Mouse (Mus musculus) hindbrain, embryonic 13.5 days (tissue): ENCODE results near the gene Cldn11. TPM values are rescaled to one million over a fixed set of nuclear protein-coding genes. Genes with fewer than 3 reads are reported as not detected.

Experiments used
- ATAC-seq: fragments of 200-750 bp; cut with Nextera tagmentation; 2 replicates; pipeline ENCODE4 v1.8.0; 2017; ENCODE audit warnings: moderate TSS enrichment; ENCODE audit not compliant: low FRiP score
- H3K27ac ChIP-seq: fragments of 300-500 bp; sonication (generic); 2 replicates; pipeline ENCODE4 v1.5.1; 2015; ENCODE audit warnings: inconsistent platforms, mild to moderate bottlenecking, moderate library complexity
- H3K27me3 ChIP-seq: fragments of 300-500 bp; sonication (generic); 2 replicates; pipeline ENCODE4 v1.6.1; 2015; ENCODE audit warnings: mild to moderate bottlenecking, inconsistent platforms
- H3K36me3 ChIP-seq: fragments of 300-500 bp; sonication (generic); 2 replicates; pipeline ENCODE4 v1.6.1; 2015; ENCODE audit warnings: mild to moderate bottlenecking, inconsistent platforms
- H3K4me1 ChIP-seq: fragments of 300-500 bp; sonication (generic); replicated peaks from 2 replicates; pipeline ENCODE4 v1.6.1; 2015; ENCODE audit warnings: inconsistent platforms
- H3K4me2 ChIP-seq: fragments of 300-500 bp; sonication (generic); 2 replicates; pipeline ENCODE4 v1.6.1; 2015; ENCODE audit warnings: inconsistent platforms, mild to moderate bottlenecking, moderate library complexity
- H3K4me3 ChIP-seq: fragments of 300-500 bp; sonication (generic); 2 replicates; pipeline ENCODE4 v1.5.1; 2015; ENCODE audit warnings: mild to moderate bottlenecking, inconsistent platforms
- H3K9ac ChIP-seq: fragments of 300-500 bp; sonication (generic); 2 replicates; pipeline ENCODE4 v1.6.1; 2015; ENCODE audit warnings: mild to moderate bottlenecking, inconsistent platforms
- H3K9me3 ChIP-seq: fragments of 300-500 bp; sonication (generic); 2 replicates; pipeline ENCODE4 v1.6.1; 2016; ENCODE audit warnings: inconsistent platforms
- WGBS: fragments of 180-500 bp; shearing (Covaris S2); methylation state at CpG from one replicate; pipeline ENCODE4 v1.1.7; 2015; 5-methylcytosine and 5-hydroxymethylcytosine counted together
- polyA plus RNA-seq: library from polyadenylated mRNA; unstranded; fragments of >200 nt; fragmentation: Nextera tagmentation; extraction: Ambion mirVana; gene quantifications from 2 replicates; pipeline ENCODE4 v1.2.1, GENCODE M21; 2015

The Cldn11 gene
- polyA plus RNA-seq, result 52.1 and 53.9 TPM in 2 replicates

- Histone ChIP-seq H3K4me3 (peak within 1 kb of the TSS; percentile 47), H3K9ac (peak within 1 kb of the TSS; percentile 71), H3K36me3 (no peaks in the 10 kb centered on the region), H3K4me2 (peak within 1 kb of the TSS; percentile 88), H3K27me3 (peaks cover 44% of the 10 kb centered on the region), H3K9me3 (no peaks in the 10 kb centered on the region), H3K4me1 (peaks cover 11% of the 10 kb centered on the region), H3K27ac (no peak within 1 kb of the TSS)
- WGBS, result 0% methylated on average over 29 of the region's 33 CpGs
- ATAC-seq, result peak; percentile 81
Observed at GRCm38 (mm10) chr3:31149706-31150105, at the start of gene Cldn11. Gene Cldn11 (plus strand): TSS chr3:31149920.

- 81% methylated on average over 5 of the region's 5 CpGs for WGBS
- Histone ChIP-seq H3K27ac (no peak overlapping the region), H3K36me3 (0 out of 2 replicates have a peak, but pooled peaks cover 4% of the 10 kb centered on the region), H3K4me3 (peak overlapping the region; percentile 20), H3K4me1 (peaks cover 62% of the 10 kb centered on the region), H3K27me3 (no peaks in the 10 kb centered on the region), H3K9ac (no peak overlapping the region), H3K9me3 (no peaks in the 10 kb centered on the region), H3K4me2 (peak overlapping the region; percentile 46)
- ATAC-seq, result no peak
Observed at GRCm38 (mm10) chr3:31100026-31100425, 49.7 kb upstream of the Cldn11 start.

- Histone ChIP-seq H3K27ac (no peak overlapping the region), H3K27me3 (no peaks in the 10 kb centered on the region), H3K4me2 (peak overlapping the region; percentile 21), H3K9ac (no peak overlapping the region), H3K4me1 (peaks cover 62% of the 10 kb centered on the region), H3K9me3 (no peaks in the 10 kb centered on the region), H3K4me3 (no peak overlapping the region), H3K36me3 (0 out of 2 replicates have a peak, but pooled peaks cover 4% of the 10 kb centered on the region)
- WGBS, result 96% methylated on average over 3 of the region's 3 CpGs
- ATAC-seq, result no peak
Observed at GRCm38 (mm10) chr3:31100802-31101201, 48.9 kb upstream of the Cldn11 start.

DNA sequence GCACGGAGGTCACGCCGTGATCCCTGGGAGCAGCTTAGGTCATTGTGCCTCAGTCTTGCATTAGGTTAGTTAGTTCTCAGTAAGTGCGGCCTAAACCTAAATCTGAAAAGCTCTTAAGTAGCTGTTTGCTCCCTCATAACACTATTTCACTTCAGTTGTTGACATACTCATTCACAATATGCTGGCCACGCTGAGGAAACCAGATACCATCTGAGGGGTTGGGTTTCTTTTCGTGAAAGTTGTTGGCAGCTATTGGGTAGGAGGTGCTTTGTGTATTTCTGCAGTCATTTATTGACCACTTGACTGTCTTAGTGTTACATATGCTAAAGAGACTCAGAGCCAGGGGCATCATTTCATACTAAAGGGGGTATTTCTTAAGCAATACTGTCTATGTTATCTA is 44.8 kb upstream of the Cldn11 start:
- no peak for ATAC-seq
- Histone ChIP-seq H3K27ac (no peak overlapping the region), H3K4me2 (no peak overlapping the region), H3K36me3 (no peaks in the 10 kb centered on the region), H3K4me1 (peaks cover 49% of the 10 kb centered on the region), H3K27me3 (no peaks in the 10 kb centered on the region), H3K9ac (no peak overlapping the region), H3K9me3 (no peaks in the 10 kb centered on the region), H3K4me3 (no peak overlapping the region)
- 87% methylated on average over 6 of the region's 6 CpGs for WGBS

- Histone ChIP-seq H3K9me3 (no peaks in the 10 kb centered on the region), H3K4me3 (no peak overlapping the region), H3K36me3 (no peaks in the 10 kb centered on the region), H3K9ac (no peak overlapping the region), H3K27me3 (no peaks in the 10 kb centered on the region), H3K27ac (no peak overlapping the region), H3K4me2 (no peak overlapping the region), H3K4me1 (peaks cover 41% of the 10 kb centered on the region)
- ATAC-seq, result no peak
- 89% methylated on average over 6 of the region's 6 CpGs for WGBS
Observed at GRCm38 (mm10) chr3:31106597-31106996, 43.1 kb upstream of the Cldn11 start.

DNA sequence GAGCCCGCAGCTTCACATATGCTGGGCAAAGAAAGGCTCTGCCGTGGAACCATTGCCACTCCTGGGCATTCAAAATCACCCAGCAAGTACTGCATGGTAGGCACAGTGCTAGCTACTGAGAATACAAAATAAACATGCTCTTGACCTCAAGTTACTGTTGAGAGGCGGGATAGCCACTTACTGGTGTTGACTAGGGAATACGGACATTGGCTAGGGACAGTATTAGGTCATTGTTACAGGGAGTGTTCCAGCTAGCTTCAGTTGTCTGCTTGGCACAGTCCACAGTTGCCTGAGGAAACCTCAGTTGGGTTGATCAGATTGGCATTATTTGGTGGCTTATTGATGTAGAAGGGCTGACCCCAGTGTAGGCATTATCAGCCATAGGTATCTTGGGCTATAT is 42.0 kb upstream of the Cldn11 start:
- 0 out of 2 replicates have a peak, but pooled peaks have one; percentile 23 for ATAC-seq
- Histone ChIP-seq H3K27me3 (no peaks in the 10 kb centered on the region), H3K9ac (no peak overlapping the region), H3K9me3 (no peaks in the 10 kb centered on the region), H3K4me1 (peaks cover 35% of the 10 kb centered on the region), H3K4me3 (no peak overlapping the region), H3K27ac (peak overlapping the region; percentile 48; the same call in 1 of the 2 replicates), H3K36me3 (no peaks in the 10 kb centered on the region), H3K4me2 (no peak overlapping the region)
- WGBS, result 79% methylated on average over 4 of the region's 4 CpGs

GRCm38 (mm10) chr3:31109108-31109507 is 40.6 kb upstream of the Cldn11 start:
- no peak overlapping the region for H3K4me3 ChIP-seq
- no peaks in the 10 kb centered on the region for H3K9me3 ChIP-seq
- WGBS, result 83% methylated on average over 3 of the region's 3 CpGs
- H3K27ac ChIP-seq, result no peak overlapping the region
- no peak overlapping the region for H3K9ac ChIP-seq
- ATAC-seq, result peak; percentile 47; the same call in 1 of the 2 replicates
- no peak overlapping the region for H3K4me2 ChIP-seq
- H3K27me3 ChIP-seq, result no peaks in the 10 kb centered on the region
- peaks cover 8% of the 10 kb centered on the region for H3K36me3 ChIP-seq
- H3K4me1 ChIP-seq, result peaks cover 29% of the 10 kb centered on the region

- Histone ChIP-seq H3K9me3 (no peaks in the 10 kb centered on the region), H3K27me3 (no peaks in the 10 kb centered on the region), H3K9ac (no peak overlapping the region), H3K36me3 (peaks cover 44% of the 10 kb centered on the region), H3K4me1 (no peaks in the 10 kb centered on the region), H3K27ac (no peak overlapping the region), H3K4me3 (no peak overlapping the region), H3K4me2 (no peak overlapping the region)
- no peak for ATAC-seq
- WGBS, result 87% methylated on average over 4 of the region's 4 CpGs
Observed at GRCm38 (mm10) chr3:31123098-31123497, 26.6 kb upstream of the Cldn11 start.

GRCm38 (mm10) chr3:31126303-31126702 is 23.4 kb upstream of the Cldn11 start:
- 78% methylated on average over 4 of the region's 4 CpGs for WGBS
- Histone ChIP-seq H3K4me2 (no peak overlapping the region), H3K9ac (no peak overlapping the region), H3K9me3 (no peaks in the 10 kb centered on the region), H3K36me3 (peaks cover 18% of the 10 kb centered on the region), H3K27ac (no peak overlapping the region), H3K27me3 (no peaks in the 10 kb centered on the region), H3K4me3 (no peak overlapping the region), H3K4me1 (no peaks in the 10 kb centered on the region)
- no peak for ATAC-seq

- 83% methylated on average over 3 of the region's 3 CpGs for WGBS
- no peaks in the 10 kb centered on the region for H3K9me3 ChIP-seq
- no peak for ATAC-seq
- no peaks in the 10 kb centered on the region for H3K27me3 ChIP-seq
- no peak overlapping the region for H3K4me3 ChIP-seq
- no peak overlapping the region for H3K27ac ChIP-seq
- H3K36me3 ChIP-seq, result peaks cover 18% of the 10 kb centered on the region
- H3K9ac ChIP-seq, result no peak overlapping the region
- no peak overlapping the region for H3K4me2 ChIP-seq
- H3K4me1 ChIP-seq, result no peaks in the 10 kb centered on the region
Observed at GRCm38 (mm10) chr3:31126848-31127247, 22.9 kb upstream of the Cldn11 start.

- Histone ChIP-seq H3K27ac (no peak overlapping the region), H3K36me3 (no peaks in the 10 kb centered on the region), H3K27me3 (no peaks in the 10 kb centered on the region), H3K4me3 (no peak overlapping the region), H3K4me1 (no peaks in the 10 kb centered on the region), H3K4me2 (no peak overlapping the region), H3K9ac (no peak overlapping the region), H3K9me3 (no peaks in the 10 kb centered on the region)
- 58% methylated on average over 4 of the region's 4 CpGs for WGBS
- no peak for ATAC-seq
Observed at GRCm38 (mm10) chr3:31129766-31130165, 20.0 kb upstream of the Cldn11 start.

GRCm38 (mm10) chr3:31133664-31134063 is 16.1 kb upstream of the Cldn11 start:
- WGBS, result 65% methylated on average over 5 of the region's 5 CpGs

GRCm38 (mm10) chr3:31134246-31134645 is 15.5 kb upstream of the Cldn11 start:
- Histone ChIP-seq H3K4me1 (no peaks in the 10 kb centered on the region), H3K4me3 (no peak overlapping the region), H3K27ac (no peak overlapping the region), H3K27me3 (no peaks in the 10 kb centered on the region), H3K36me3 (no peaks in the 10 kb centered on the region), H3K9ac (no peak overlapping the region), H3K4me2 (no peak overlapping the region), H3K9me3 (no peaks in the 10 kb centered on the region)
- ATAC-seq, result no peak
- WGBS, result 82% methylated on average over 8 of the region's 8 CpGs

More at GRCm38 (mm10) chr3:31133664-31134063, 16.1 kb upstream of the Cldn11 start:
- Histone ChIP-seq H3K4me3 (no peak overlapping the region), H3K4me1 (no peaks in the 10 kb centered on the region), H3K9me3 (no peaks in the 10 kb centered on the region), H3K36me3 (no peaks in the 10 kb centered on the region), H3K27me3 (no peaks in the 10 kb centered on the region), H3K27ac (no peak overlapping the region), H3K4me2 (no peak overlapping the region), H3K9ac (no peak overlapping the region)
- no peak for ATAC-seq
